Mouse (Mus musculus): ENCODE results near the gene Ech1.

GRCm38 (mm10) chr7:28790066-28790806, 34.8 kb upstream of the Ech1 start:
- no peak for TF ChIP-seq POLR2A (IDR thresholded peaks at IDR 0.05; ENCODE audit: low read depth, low read length)
- TF ChIP-seq CTCF (IDR thresholded peaks at IDR 0.05; ENCODE audit: extremely low read depth, insufficient read length, insufficient replicate concordance, low read depth, low read length): no peak

Measured in small intestine, adult 2 months (tissue).